Mouse (Mus musculus) neural tube, embryonic 15.5 days (tissue): Measurements from ENCODE around the gene Usp22. TPM values are rescaled to one million over a fixed set of nuclear protein-coding genes. Genes with fewer than 3 reads are reported as not detected.

ENCODE experiments used
- polyA plus RNA-seq: library from polyadenylated mRNA; unstranded; fragments of >200 nt; fragmentation: Nextera tagmentation; extraction: Ambion mirVana; gene quantifications from 2 replicates; pipeline ENCODE4 v1.2.1, GENCODE M21; 2015

The Usp22 gene
- polyA plus RNA-seq, 1 experiment from 2014 or later = 358 TPM

Other genes with a start within 250 kb of the Usp22 start
- gene Map2k3, start 243.0 kb downstream of the Usp22 start, polyA plus RNA-seq = 30.4 and 47.4 TPM in 2 replicates
- 3.2 and 3.8 TPM in 2 replicates for gene Kcnj12, start 152.5 kb downstream of the Usp22 start, polyA plus RNA-seq
- 1.2 and 3.7 TPM in 2 replicates for gene Tnfrsf13b, start 48.3 kb downstream of the Usp22 start, polyA plus RNA-seq
- gene Aldh3a1, start 32.5 kb upstream of the Usp22 start, polyA plus RNA-seq = 0.43 and 0.46 TPM in 2 replicates
- gene Aldh3a2, start 92.4 kb upstream of the Usp22 start, polyA plus RNA-seq = 28.5 and 32.1 TPM in 2 replicates
- 0.11 TPM in 1 of 2 replicates, not detected in the other for gene Slc47a2, start 167.8 kb upstream of the Usp22 start, polyA plus RNA-seq
- 0.35 and 0.47 TPM in 2 replicates for gene Slc47a1, start 203.3 kb upstream of the Usp22 start, polyA plus RNA-seq